Mouse (Mus musculus) limb, embryonic 15.5 days (tissue): Measurements from ENCODE around the gene Rtn4ip1. TPM values are rescaled to one million over a fixed set of nuclear protein-coding genes. Genes with fewer than 3 reads are reported as not detected.

Experiments
- ATAC-seq: fragments of 200-750 bp; cut with Nextera tagmentation; 2 replicates; pipeline ENCODE4 v1.8.0; 2017; ENCODE audit warnings: low read depth, moderate TSS enrichment; ENCODE audit not compliant: insufficient number of reproducible peaks, low FRiP score, low TSS enrichment
- H3K27ac ChIP-seq: fragments of 300-500 bp; sonication (generic); 2 replicates; pipeline ENCODE4 v1.5.1; 2015; ENCODE audit warnings: moderate library complexity, mild to moderate bottlenecking, inconsistent platforms
- H3K27me3 ChIP-seq: fragments of 300-500 bp; sonication (generic); 2 replicates; pipeline ENCODE4 v1.6.1; 2015; ENCODE audit warnings: inconsistent platforms
- H3K36me3 ChIP-seq: fragments of 300-500 bp; sonication (generic); 2 replicates; pipeline ENCODE4 v1.6.1; 2015; ENCODE audit warnings: inconsistent platforms
- H3K4me1 ChIP-seq: fragments of 300-500 bp; sonication (generic); 2 replicates; pipeline ENCODE4 v1.6.1; 2015; ENCODE audit warnings: inconsistent platforms
- H3K4me2 ChIP-seq: fragments of 300-500 bp; sonication (generic); 2 replicates; pipeline ENCODE4 v1.6.1; 2015; ENCODE audit warnings: mild to moderate bottlenecking, inconsistent platforms
- H3K4me3 ChIP-seq: fragments of 300-500 bp; sonication (generic); 2 replicates; pipeline ENCODE4 v1.5.1; 2015; ENCODE audit warnings: mild to moderate bottlenecking, inconsistent platforms
- H3K9ac ChIP-seq: fragments of 300-500 bp; sonication (generic); 2 replicates; pipeline ENCODE4 v1.6.1; 2015; ENCODE audit warnings: inconsistent platforms
- H3K9me3 ChIP-seq: fragments of 300-500 bp; sonication (generic); 2 replicates; pipeline ENCODE4 v1.6.1; 2016; ENCODE audit warnings: inconsistent platforms
- WGBS: fragments of 180-500 bp; shearing (Covaris S2); methylation state at CpG from one replicate; pipeline ENCODE4 v1.1.7; 2015; 5-methylcytosine and 5-hydroxymethylcytosine counted together
- polyA plus RNA-seq: library from polyadenylated mRNA; unstranded; fragments of >200 nt; fragmentation: Nextera tagmentation; extraction: Ambion mirVana; gene quantifications from 2 replicates; pipeline ENCODE4 v1.2.1, GENCODE M21; 2015

Gene Rtn4ip1
- polyA plus RNA-seq: 12.7 and 13.5 TPM in 2 replicates

GRCm38 (mm10) chr10:43901578-43902194, at the start of gene Rtn4ip1, which contains the start of gene Qrsl1:
Gene Rtn4ip1, plus strand, starts transcription at chr10:43901807.
Gene Qrsl1, minus strand, starts transcription at chr10:43901745.
- H3K9me3 ChIP-seq: no peaks in the 10 kb centered on the region
- H3K4me2 ChIP-seq: peak within 1 kb of the TSS; percentile 68
- H3K4me3 ChIP-seq: peak within 1 kb of the TSS; percentile 77
- peak within 1 kb of the TSS; percentile 55 for H3K9ac ChIP-seq
- 0 out of 2 replicates have a peak, but pooled peaks cover 6% of the 10 kb centered on the region for H3K36me3 ChIP-seq
- no peaks in the 10 kb centered on the region for H3K27me3 ChIP-seq
- peak; percentile 92 for ATAC-seq
- peaks cover 9% of the 10 kb centered on the region; the same call in 1 of the 2 replicates for H3K4me1 ChIP-seq
- no peak within 1 kb of the TSS for H3K27ac ChIP-seq
- under 1% methylated on average over 40 of the region's 40 CpGs for WGBS

- no peaks in the 10 kb centered on the region for H3K9me3 ChIP-seq
- no peak overlapping the region for H3K4me2 ChIP-seq
- no peak overlapping the region for H3K4me3 ChIP-seq
- no peaks in the 10 kb centered on the region for H3K4me1 ChIP-seq
- WGBS: 74% methylated on average over 5 of the region's 5 CpGs
- H3K9ac ChIP-seq: no peak overlapping the region
- no peak overlapping the region for H3K27ac ChIP-seq
- no peak for ATAC-seq
- no peaks in the 10 kb centered on the region for H3K36me3 ChIP-seq
- H3K27me3 ChIP-seq: no peaks in the 10 kb centered on the region
Observed at GRCm38 (mm10) chr10:43851898-43852297, 49.7 kb upstream of the Rtn4ip1 start.

GRCm38 (mm10) chr10:43855916-43856315, 45.7 kb upstream of the Rtn4ip1 start:
- H3K9me3 ChIP-seq: no peaks in the 10 kb centered on the region
- 92% methylated on average over 9 of the region's 9 CpGs for WGBS
- ATAC-seq: no peak

GRCm38 (mm10) chr10:43856351-43856750, 45.3 kb upstream of the Rtn4ip1 start:
- Histone ChIP-seq H3K27me3 (no peaks in the 10 kb centered on the region), H3K4me3 (no peak overlapping the region), H3K27ac (no peak overlapping the region), H3K9ac (no peak overlapping the region), H3K4me1 (no peaks in the 10 kb centered on the region), H3K36me3 (no peaks in the 10 kb centered on the region), H3K4me2 (no peak overlapping the region), H3K9me3 (no peaks in the 10 kb centered on the region)
- no peak for ATAC-seq
- WGBS: 89% methylated on average over 3 of the region's 3 CpGs

More at GRCm38 (mm10) chr10:43855916-43856315, 45.7 kb upstream of the Rtn4ip1 start:
- no peak overlapping the region for H3K27ac ChIP-seq
- H3K4me2 ChIP-seq: no peak overlapping the region
- no peaks in the 10 kb centered on the region for H3K4me1 ChIP-seq
- no peak overlapping the region for H3K4me3 ChIP-seq
- H3K36me3 ChIP-seq: no peaks in the 10 kb centered on the region
- no peak overlapping the region for H3K9ac ChIP-seq
- no peaks in the 10 kb centered on the region for H3K27me3 ChIP-seq

GRCm38 (mm10) chr10:43870752-43871151, 30.9 kb upstream of the Rtn4ip1 start:
- Histone ChIP-seq H3K9ac (no peak overlapping the region), H3K36me3 (no peaks in the 10 kb centered on the region), H3K4me3 (no peak overlapping the region), H3K27ac (no peak overlapping the region), H3K27me3 (no peaks in the 10 kb centered on the region), H3K9me3 (no peaks in the 10 kb centered on the region), H3K4me2 (no peak overlapping the region), H3K4me1 (no peaks in the 10 kb centered on the region)
- 66% methylated on average over 10 of the region's 10 CpGs for WGBS
- no peak for ATAC-seq

GRCm38 (mm10) chr10:43871458-43871857, 30.1 kb upstream of the Rtn4ip1 start:
- no peaks in the 10 kb centered on the region for H3K4me1 ChIP-seq
- no peaks in the 10 kb centered on the region for H3K36me3 ChIP-seq
- no peak overlapping the region for H3K27ac ChIP-seq
- no peak overlapping the region for H3K4me3 ChIP-seq
- 92% methylated on average over 1 of the region's 1 CpGs for WGBS
- H3K9me3 ChIP-seq: no peaks in the 10 kb centered on the region
- no peak overlapping the region for H3K4me2 ChIP-seq
- H3K27me3 ChIP-seq: no peaks in the 10 kb centered on the region
- no peak overlapping the region for H3K9ac ChIP-seq
- ATAC-seq: no peak

- no peaks in the 10 kb centered on the region for H3K4me1 ChIP-seq
- H3K4me3 ChIP-seq: no peak overlapping the region
- WGBS: 92% methylated on average over 9 of the region's 9 CpGs
- no peak overlapping the region for H3K9ac ChIP-seq
- no peaks in the 10 kb centered on the region for H3K9me3 ChIP-seq
- ATAC-seq: no peak
- peaks cover 30% of the 10 kb centered on the region for H3K36me3 ChIP-seq
- no peak overlapping the region for H3K27ac ChIP-seq
- H3K4me2 ChIP-seq: no peak overlapping the region
- no peaks in the 10 kb centered on the region for H3K27me3 ChIP-seq
Observed at GRCm38 (mm10) chr10:43887676-43888075, 13.9 kb upstream of the Rtn4ip1 start.

- H3K4me2 ChIP-seq: no peak overlapping the region
- no peaks in the 10 kb centered on the region for H3K4me1 ChIP-seq
- no peaks in the 10 kb centered on the region for H3K27me3 ChIP-seq
- 87% methylated on average over 16 of the region's 16 CpGs for WGBS
- no peak overlapping the region for H3K4me3 ChIP-seq
- H3K9ac ChIP-seq: no peak overlapping the region
- no peak for ATAC-seq
- H3K27ac ChIP-seq: no peak overlapping the region
- H3K36me3 ChIP-seq: peaks cover 41% of the 10 kb centered on the region
- H3K9me3 ChIP-seq: no peaks in the 10 kb centered on the region
Observed at GRCm38 (mm10) chr10:43888976-43889375, 12.6 kb upstream of the Rtn4ip1 start.

- WGBS: 94% methylated on average over 4 of the region's 4 CpGs
- ATAC-seq: no peak
- Histone ChIP-seq H3K27me3 (no peaks in the 10 kb centered on the region), H3K4me1 (no peaks in the 10 kb centered on the region), H3K27ac (no peak overlapping the region), H3K9ac (no peak overlapping the region), H3K4me3 (no peak overlapping the region), H3K4me2 (no peak overlapping the region), H3K9me3 (no peaks in the 10 kb centered on the region), H3K36me3 (peaks cover 45% of the 10 kb centered on the region)
Observed at GRCm38 (mm10) chr10:43892971-43893370, 8.6 kb upstream of the Rtn4ip1 start.

GRCm38 (mm10) chr10:43896065-43896464, 5.5 kb upstream of the Rtn4ip1 start:
- Histone ChIP-seq H3K36me3 (peaks cover 33% of the 10 kb centered on the region), H3K4me3 (no peak overlapping the region), H3K9me3 (no peaks in the 10 kb centered on the region), H3K27me3 (no peaks in the 10 kb centered on the region), H3K4me1 (no peaks in the 10 kb centered on the region), H3K9ac (no peak overlapping the region), H3K27ac (no peak overlapping the region), H3K4me2 (no peak overlapping the region)
- 81% methylated on average over 8 of the region's 8 CpGs for WGBS
- ATAC-seq: no peak

- ATAC-seq: no peak
- Histone ChIP-seq H3K27me3 (no peaks in the 10 kb centered on the region), H3K9ac (no peak overlapping the region), H3K4me1 (peaks cover 9% of the 10 kb centered on the region; the same call in 1 of the 2 replicates), H3K27ac (no peak overlapping the region), H3K9me3 (no peaks in the 10 kb centered on the region), H3K4me3 (no peak overlapping the region), H3K4me2 (no peak overlapping the region), H3K36me3 (peaks cover 22% of the 10 kb centered on the region)
- WGBS: 90% methylated on average over 7 of the region's 7 CpGs
Observed at GRCm38 (mm10) chr10:43898276-43898675, 3.3 kb upstream of the Rtn4ip1 start.

- Histone ChIP-seq H3K27me3 (no peaks in the 10 kb centered on the region), H3K4me2 (peak overlapping the region; percentile 68), H3K4me1 (peaks cover 9% of the 10 kb centered on the region; the same call in 1 of the 2 replicates), H3K4me3 (peak overlapping the region; percentile 77), H3K9me3 (no peaks in the 10 kb centered on the region), H3K27ac (no peak overlapping the region), H3K36me3 (0 out of 2 replicates have a peak, but pooled peaks cover 6% of the 10 kb centered on the region), H3K9ac (peak overlapping the region; percentile 54)
- WGBS: 7% methylated on average over 30 of the region's 30 CpGs
- ATAC-seq: peak; percentile 31; the same call in 1 of the 2 replicates
Observed at GRCm38 (mm10) chr10:43900883-43901570, 580 bp upstream of the Rtn4ip1 start.
